Mouse (Mus musculus): Measurements from ENCODE around the gene Fmo1. TPM values are rescaled to one million over a fixed set of nuclear protein-coding genes. Genes with fewer than 3 reads are reported as not detected.

The Fmo1 gene
- polyA plus RNA-seq, 1 experiment = not detected

GRCm38 (mm10) chr1:162853812-162854482 lies 12.5 kb downstream of the Fmo1 start:
- Histone ChIP-seq H3K27ac (ENCODE audit: insufficient read depth, low read depth, low read length) (no peak overlapping the region), H3K4me3 (ENCODE audit: insufficient read depth, low read depth, low read length) (no peak overlapping the region), H3K4me1 (ENCODE audit: control insufficient read depth, insufficient read depth, low read length) (no peaks in the 10 kb centered on the region)
- TF ChIP-seq POLR2A (IDR thresholded peaks at IDR 0.05; ENCODE audit: insufficient read depth, low read depth, low read length) (no peak), CTCF (IDR thresholded peaks at IDR 0.05; ENCODE audit: insufficient read depth, low read depth, low read length) (no peak)
- 79% methylated on average over 3 of the region's 3 CpGs for WGBS

- Histone ChIP-seq H3K4me3 (ENCODE audit: insufficient read depth, low read depth, low read length) (no peak overlapping the region), H3K4me1 (ENCODE audit: control insufficient read depth, insufficient read depth, low read length) (no peaks in the 10 kb centered on the region), H3K27ac (ENCODE audit: insufficient read depth, low read depth, low read length) (no peak overlapping the region)
- 95% methylated on average over 6 of the region's 6 CpGs for WGBS
- TF ChIP-seq CTCF (IDR thresholded peaks at IDR 0.05; ENCODE audit: insufficient read depth, low read depth, low read length) = no peak
- no peak for TF ChIP-seq POLR2A (IDR thresholded peaks at IDR 0.05; ENCODE audit: insufficient read depth, low read depth, low read length)
Measured at GRCm38 (mm10) chr1:162847554-162847953, 18.9 kb downstream of the Fmo1 start.

- H3K4me3 ChIP-seq (ENCODE audit: insufficient read depth, low read depth, low read length) = no peak overlapping the region
- TF ChIP-seq POLR2A (IDR thresholded peaks at IDR 0.05; ENCODE audit: insufficient read depth, low read depth, low read length) (no peak), CTCF (IDR thresholded peaks at IDR 0.05; ENCODE audit: insufficient read depth, low read depth, low read length) (no peak)
- WGBS = 96% methylated on average over 9 of the region's 9 CpGs
Measured at GRCm38 (mm10) chr1:162840211-162840610, 26.2 kb downstream of the Fmo1 start.

GRCm38 (mm10) chr1:162838976-162839375 lies 27.4 kb downstream of the Fmo1 start:
- TF ChIP-seq POLR2A (IDR thresholded peaks at IDR 0.05; ENCODE audit: insufficient read depth, low read depth, low read length) = no peak
- no peak for TF ChIP-seq CTCF (IDR thresholded peaks at IDR 0.05; ENCODE audit: insufficient read depth, low read depth, low read length)
- 92% methylated on average over 6 of the region's 6 CpGs for WGBS
- no peak overlapping the region for H3K27ac ChIP-seq (ENCODE audit: insufficient read depth, low read depth, low read length)
- H3K4me3 ChIP-seq (ENCODE audit: insufficient read depth, low read depth, low read length) = no peak overlapping the region
- H3K4me1 ChIP-seq (ENCODE audit: control insufficient read depth, insufficient read depth, low read length) = no peaks in the 10 kb centered on the region

More at GRCm38 (mm10) chr1:162840211-162840610, 26.2 kb downstream of the Fmo1 start:
- Histone ChIP-seq H3K4me1 (ENCODE audit: control insufficient read depth, insufficient read depth, low read length) (no peaks in the 10 kb centered on the region), H3K27ac (ENCODE audit: insufficient read depth, low read depth, low read length) (no peak overlapping the region)

- TF ChIP-seq POLR2A (IDR thresholded peaks at IDR 0.05; ENCODE audit: insufficient read depth, low read depth, low read length) (no peak), CTCF (IDR thresholded peaks at IDR 0.05; ENCODE audit: insufficient read depth, low read depth, low read length) (no peak)
- Histone ChIP-seq H3K4me1 (ENCODE audit: control insufficient read depth, insufficient read depth, low read length) (peaks cover 5% of the 10 kb centered on the region), H3K27ac (ENCODE audit: insufficient read depth, low read depth, low read length) (no peak overlapping the region), H3K4me3 (ENCODE audit: insufficient read depth, low read depth, low read length) (no peak overlapping the region)
- WGBS = 83% methylated on average over 5 of the region's 5 CpGs
Measured at GRCm38 (mm10) chr1:162834342-162834741, 32.1 kb downstream of the Fmo1 start.

- TF ChIP-seq POLR2A (IDR thresholded peaks at IDR 0.05; ENCODE audit: insufficient read depth, low read depth, low read length) (no peak), CTCF (IDR thresholded peaks at IDR 0.05; ENCODE audit: insufficient read depth, low read depth, low read length) (no peak)
- whole genome bisulfite sequencing = 34% methylated on average over 5 of the region's 5 CpGs
- Histone ChIP-seq H3K4me3 (ENCODE audit: insufficient read depth, low read depth, low read length) (no peak overlapping the region), H3K27ac (ENCODE audit: insufficient read depth, low read depth, low read length) (no peak overlapping the region), H3K4me1 (ENCODE audit: control insufficient read depth, insufficient read depth, low read length) (peaks cover 5% of the 10 kb centered on the region)
Measured at GRCm38 (mm10) chr1:162832574-162832953, 33.8 kb downstream of the Fmo1 start.

- no peak overlapping the region for H3K4me3 ChIP-seq (ENCODE audit: insufficient read depth, low read depth, low read length)
- peaks cover 5% of the 10 kb centered on the region for H3K4me1 ChIP-seq (ENCODE audit: control insufficient read depth, insufficient read depth, low read length)
- 9% methylated on average over 5 of the region's 5 CpGs for WGBS
- H3K27ac ChIP-seq (ENCODE audit: insufficient read depth, low read depth, low read length) = no peak overlapping the region
- TF ChIP-seq CTCF (IDR thresholded peaks at IDR 0.05; ENCODE audit: insufficient read depth, low read depth, low read length) = no peak
- no peak for TF ChIP-seq POLR2A (IDR thresholded peaks at IDR 0.05; ENCODE audit: insufficient read depth, low read depth, low read length)
Measured at GRCm38 (mm10) chr1:162831838-162832573, 34.4 kb downstream of the Fmo1 start.

GRCm38 (mm10) chr1:162819280-162819679 lies 47.1 kb downstream of the Fmo1 start:
- Histone ChIP-seq H3K4me3 (ENCODE audit: insufficient read depth, low read depth, low read length) (no peak overlapping the region), H3K27ac (ENCODE audit: insufficient read depth, low read depth, low read length) (no peak overlapping the region), H3K4me1 (ENCODE audit: control insufficient read depth, insufficient read depth, low read length) (no peaks in the 10 kb centered on the region)
- TF ChIP-seq CTCF (IDR thresholded peaks at IDR 0.05; ENCODE audit: insufficient read depth, low read depth, low read length) (no peak), POLR2A (IDR thresholded peaks at IDR 0.05; ENCODE audit: insufficient read depth, low read depth, low read length) (no peak)
- WGBS = 91% methylated on average over 5 of the region's 5 CpGs

GRCm38 (mm10) chr1:162815381-162816127 lies 50.9 kb downstream of the Fmo1 start:
- 86% methylated on average over 10 of the region's 10 CpGs for WGBS
- TF ChIP-seq POLR2A (IDR thresholded peaks at IDR 0.05; ENCODE audit: insufficient read depth, low read depth, low read length) = no peak
- TF ChIP-seq CTCF (IDR thresholded peaks at IDR 0.05; ENCODE audit: insufficient read depth, low read depth, low read length) = no peak
- H3K4me1 ChIP-seq (ENCODE audit: control insufficient read depth, insufficient read depth, low read length) = no peaks in the 10 kb centered on the region
- no peak overlapping the region for H3K27ac ChIP-seq (ENCODE audit: insufficient read depth, low read depth, low read length)
- H3K4me3 ChIP-seq (ENCODE audit: insufficient read depth, low read depth, low read length) = no peak overlapping the region
